Mouse (Mus musculus): ENCODE measurements around the gene Naxe. TPM values are rescaled to one million over a fixed set of nuclear protein-coding genes. Genes with fewer than 3 reads are reported as not detected.

Naxe gene
- polyA plus RNA-seq, 1 experiment from 2014 or later, result 155 TPM

- H3K4me2 ChIP-seq, result no peak overlapping the region
- no peak for ATAC-seq (ENCODE audit: low FRiP score)
- no peaks in the 10 kb centered on the region for H3K36me3 ChIP-seq
- 8% methylated on average over 6 of the region's 6 CpGs for WGBS
- no peak overlapping the region for H3K4me3 ChIP-seq (replicated peaks)
- H3K27ac ChIP-seq (replicated peaks), result no peak overlapping the region
- H3K4me1 ChIP-seq, result no peaks in the 10 kb centered on the region
- no peak overlapping the region for H3K9ac ChIP-seq (replicated peaks)
- no peaks in the 10 kb centered on the region; the same call in 1 of the 2 replicates for H3K9me3 ChIP-seq (replicated peaks)
- peaks cover 7% of the 10 kb centered on the region for H3K27me3 ChIP-seq (replicated peaks)
Measured at GRCm38 (mm10) chr3:88010634-88011265, 47.5 kb downstream of the Naxe start.

Other genes starting within 250 kb of the Naxe start
- gene Pear1, start 234.2 kb downstream of the Naxe start, polyA plus RNA-seq (2015; fragmentation: Nextera tagmentation; extraction: Ambion mirVana), result 9.1 and 13.4 TPM in 2 replicates
- gene Sh2d2a, start 211.7 kb downstream of the Naxe start, polyA plus RNA-seq (2015; fragmentation: Nextera tagmentation; extraction: Ambion mirVana), result 5.0 TPM in 1 of 2 replicates, not detected in the other
- 16.2 and 17.5 TPM in 2 replicates for gene Prcc, start 172.9 kb downstream of the Naxe start, polyA plus RNA-seq (2015; fragmentation: Nextera tagmentation; extraction: Ambion mirVana)
- gene Hdgf, start 152.2 kb downstream of the Naxe start, polyA plus RNA-seq (2015; fragmentation: Nextera tagmentation; extraction: Ambion mirVana), result 137 and 160 TPM in 2 replicates
- 51.0 and 59.5 TPM in 2 replicates for gene Mrpl24, start 139.0 kb downstream of the Naxe start, polyA plus RNA-seq (2015; fragmentation: Nextera tagmentation; extraction: Ambion mirVana)
- 21.6 and 31.7 TPM in 2 replicates for gene Isg20l2, start 128.2 kb downstream of the Naxe start, polyA plus RNA-seq (2015; fragmentation: Nextera tagmentation; extraction: Ambion mirVana)
- gene Rrnad1, start 127.8 kb downstream of the Naxe start, polyA plus RNA-seq (2015; fragmentation: Nextera tagmentation; extraction: Ambion mirVana), result 19.3 and 19.7 TPM in 2 replicates
- 81.1 and 86.0 TPM in 2 replicates for gene Crabp2, start 109.8 kb downstream of the Naxe start, polyA plus RNA-seq (2015; fragmentation: Nextera tagmentation; extraction: Ambion mirVana)
- gene Nes, start 87.4 kb downstream of the Naxe start, polyA plus RNA-seq (2015; fragmentation: Nextera tagmentation; extraction: Ambion mirVana), result 22.5 and 22.8 TPM in 2 replicates
- 127 and 139 TPM in 2 replicates for gene Bcan, start 58.3 kb downstream of the Naxe start, polyA plus RNA-seq (2015; fragmentation: Nextera tagmentation; extraction: Ambion mirVana)
- gene Hapln2, start 30.9 kb downstream of the Naxe start, polyA plus RNA-seq (2015; fragmentation: Nextera tagmentation; extraction: Ambion mirVana), result 0.34 and 0.90 TPM in 2 replicates
- 36.6 and 42.6 TPM in 2 replicates for gene Gpatch4, start 15.4 kb downstream of the Naxe start, polyA plus RNA-seq (2015; fragmentation: Nextera tagmentation; extraction: Ambion mirVana)
- gene Ttc24, start 19.8 kb upstream of the Naxe start, polyA plus RNA-seq (2015; fragmentation: Nextera tagmentation; extraction: Ambion mirVana), result 0.38 TPM in 1 of 2 replicates, not detected in the other
- 2.8 and 4.9 TPM in 2 replicates for gene Iqgap3, start 23.5 kb upstream of the Naxe start, polyA plus RNA-seq (2015; fragmentation: Nextera tagmentation; extraction: Ambion mirVana)
- 14.3 and 20.3 TPM in 2 replicates for gene Mef2d, start 83.9 kb upstream of the Naxe start, polyA plus RNA-seq (2015; fragmentation: Nextera tagmentation; extraction: Ambion mirVana)
- 0.78 and 0.83 TPM in 2 replicates for gene Rhbg, start 196.2 kb upstream of the Naxe start, polyA plus RNA-seq (2015; fragmentation: Nextera tagmentation; extraction: Ambion mirVana)
- 0.26 TPM in 1 of 2 replicates, not detected in the other for gene Gm38392, start 228.7 kb upstream of the Naxe start, polyA plus RNA-seq (2015; fragmentation: Nextera tagmentation; extraction: Ambion mirVana)
- gene Tsacc, start 238.5 kb upstream of the Naxe start, polyA plus RNA-seq (2015; fragmentation: Nextera tagmentation; extraction: Ambion mirVana), result 9.5 and 12.4 TPM in 2 replicates
- 426 and 468 TPM in 2 replicates for gene Cct3, start 238.6 kb upstream of the Naxe start, polyA plus RNA-seq (2015; fragmentation: Nextera tagmentation; extraction: Ambion mirVana)

All from neural tube, embryonic 15.5 days (tissue).